Mouse (Mus musculus) spleen, embryonic (tissue): ENCODE data around the gene Rnf111.

Experiments used
- CTCF ChIA-PET: fragments of 350-600 bp; sonication (Branson Sonifier 250); formaldehyde crosslinking; loops from one replicate; lab custom pipeline; 2022; lab: Charles Lee

Gene Rnf111

GRCm38 (mm10) chr9:70503626-70504041 lies at the start of gene Rnf111:
TSS of gene Rnf111 (minus strand) at chr9:70503725.
- CTCF ChIA-PET, result no interaction called here

GRCm38 (mm10) chr9:70552233-70552632 lies 48.7 kb upstream of the Rnf111 start:
- CTCF ChIA-PET, result interaction anchor here (0.7 kb wide), 1 partner anchor 54 kb away, joined by 4 read pairs; no protein-coding TSS in a partner anchor

- CTCF ChIA-PET, result no interaction called here
These were observed 48.0 kb upstream of the Rnf111 start for GRCm38 (mm10) chr9:70551524-70551923.

GRCm38 (mm10) chr9:70548304-70548703 lies 44.8 kb upstream of the Rnf111 start:
- CTCF ChIA-PET, result no interaction called here

GRCm38 (mm10) chr9:70546576-70546975 lies 43.1 kb upstream of the Rnf111 start:
- CTCF ChIA-PET, result interaction anchor here (0.6 kb wide), 2 partner anchors 107 to 183 kb away, joined by 3 to 6 read pairs; no protein-coding TSS in a partner anchor

GRCm38 (mm10) chr9:70544831-70545230 lies 41.3 kb upstream of the Rnf111 start:
- CTCF ChIA-PET, result no interaction called here

- CTCF ChIA-PET, result no interaction called here
These were observed 40.5 kb upstream of the Rnf111 start for GRCm38 (mm10) chr9:70543985-70544384.

- CTCF ChIA-PET, result interaction anchor here (0.7 kb wide), 1 partner anchor 102 kb away, joined by 3 read pairs; no protein-coding TSS in a partner anchor
These were observed 39.7 kb upstream of the Rnf111 start for GRCm38 (mm10) chr9:70543048-70543880.

- CTCF ChIA-PET, result interaction anchor here (0.7 kb wide), 1 partner anchor 101 kb away, joined by 3 read pairs; no protein-coding TSS in a partner anchor
These were observed 38.9 kb upstream of the Rnf111 start, which contains the start of gene Sltm for GRCm38 (mm10) chr9:70542305-70543041. TSS of gene Sltm (plus strand) at chr9:70542754.

- CTCF ChIA-PET, result interaction anchor here (0.6 kb wide), 1 partner anchor 92 kb away, joined by 3 read pairs; no protein-coding TSS in a partner anchor
These were observed 38.1 kb upstream of the Rnf111 start for GRCm38 (mm10) chr9:70541584-70541983.

GRCm38 (mm10) chr9:70533328-70533727 lies 29.8 kb upstream of the Rnf111 start:
- CTCF ChIA-PET, result interaction anchor here (0.6 kb wide), 1 partner anchor 340 kb away, joined by 3 read pairs; no protein-coding TSS in a partner anchor

- CTCF ChIA-PET, result no interaction called here
These were observed 20.8 kb upstream of the Rnf111 start for GRCm38 (mm10) chr9:70524366-70524765.

- CTCF ChIA-PET, result no interaction called here
These were observed 20.3 kb upstream of the Rnf111 start for GRCm38 (mm10) chr9:70523813-70524212.

- CTCF ChIA-PET, result no interaction called here
These were observed 17.1 kb upstream of the Rnf111 start for GRCm38 (mm10) chr9:70520651-70521050.

- CTCF ChIA-PET, result interaction anchor here (0.7 to 0.8 kb wide), 2 partner anchors 11 to 26 kb away, joined by 3 read pairs; no protein-coding TSS in a partner anchor
These were observed 8.2 kb upstream of the Rnf111 start for GRCm38 (mm10) chr9:70511681-70512080.

- CTCF ChIA-PET, result interaction anchor here (0.5 kb wide), 1 partner anchor 94 kb away, joined by 24 read pairs; no protein-coding TSS in a partner anchor
These were observed 7.6 kb upstream of the Rnf111 start for GRCm38 (mm10) chr9:70510998-70511583.

GRCm38 (mm10) chr9:70509906-70510525 lies 6.5 kb upstream of the Rnf111 start:
- CTCF ChIA-PET, result no interaction called here

GRCm38 (mm10) chr9:70506787-70507186 lies 3.3 kb upstream of the Rnf111 start:
- CTCF ChIA-PET, result no interaction called here

- CTCF ChIA-PET, result no interaction called here
These were observed 2.7 kb upstream of the Rnf111 start for GRCm38 (mm10) chr9:70506186-70506585.

GRCm38 (mm10) chr9:70503015-70503603 lies 416 bp downstream of the Rnf111 start:
- CTCF ChIA-PET, result no interaction called here
